Mouse (Mus musculus): Measurements from ENCODE around the gene Krt4. TPM values are rescaled to one million over a fixed set of nuclear protein-coding genes. Genes with fewer than 3 reads are reported as not detected.

Gene Krt4
- polyA plus RNA-seq, 1 experiment from 2014 or later, result not detected

- no peak overlapping the region for H3K9ac ChIP-seq (ENCODE audit: low read length)
- DNase-seq (ENCODE audit: low spot score) (no peak), ATAC-seq (replicated peaks; ENCODE audit: low FRiP score) (no peak)
- H3K9me3 ChIP-seq (ENCODE audit: control insufficient read depth, low read length), result no peaks in the 10 kb centered on the region
- no peaks in the 10 kb centered on the region for H3K27me3 ChIP-seq (ENCODE audit: control insufficient read depth, insufficient read depth, low read length)
- no peak overlapping the region for H3K4me3 ChIP-seq (ENCODE audit: low read depth, low read length)
- H3K36me3 ChIP-seq (ENCODE audit: control insufficient read depth, insufficient read depth, low read length), result no peaks in the 10 kb centered on the region
- no peak overlapping the region for H3K4me2 ChIP-seq (ENCODE audit: low read depth, low read length, severe bottlenecking)
- no peak overlapping the region for H3K27ac ChIP-seq (ENCODE audit: low read depth, low read length)
- WGBS, result 80% methylated on average over 8 of the region's 8 CpGs
- H3K4me1 ChIP-seq (replicated peaks; ENCODE audit: control insufficient read depth, insufficient read depth, low read length), result no peaks in the 10 kb centered on the region
Observed at GRCm38 (mm10) chr15:101941948-101942347, 17.4 kb upstream of the Krt4 start.

DNA sequence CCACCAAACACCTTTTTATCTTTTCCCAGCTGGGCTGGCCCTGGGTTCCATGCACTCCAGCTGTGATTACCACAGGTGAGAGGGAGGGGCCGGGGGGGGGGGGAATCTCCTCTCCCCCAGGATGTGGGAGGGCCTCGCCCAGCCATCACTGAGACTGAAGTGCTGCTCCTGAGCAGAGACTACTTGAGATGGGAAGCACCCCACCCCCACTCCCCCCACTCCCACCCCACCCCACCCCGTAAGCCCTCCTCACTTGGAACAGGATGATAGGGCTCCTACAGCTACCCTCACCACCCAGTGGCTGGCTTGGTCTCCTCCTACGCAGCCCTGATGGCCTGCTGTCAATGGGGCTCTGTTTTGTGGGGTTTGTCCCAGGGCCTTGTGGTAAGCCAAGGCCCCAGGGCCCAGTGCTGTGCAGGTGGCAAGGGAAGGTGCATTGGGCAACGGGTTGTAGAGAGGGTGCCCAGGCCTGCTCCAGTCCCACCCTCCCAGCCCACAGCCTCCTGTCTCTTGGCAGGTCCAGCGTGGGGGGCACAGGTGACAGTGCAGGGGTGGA, 15.8 kb upstream of the Krt4 start, which contains the start of gene Krt79:
TSS of gene Krt79 (minus strand) at position 51 of the 556 bp plus-strand sequence.
- no peak within 1 kb of the TSS for H3K4me3 ChIP-seq (ENCODE audit: low read depth, low read length)
- no peak within 1 kb of the TSS for H3K27ac ChIP-seq (ENCODE audit: low read depth, low read length)
- DNase-seq (ENCODE audit: low spot score), result no peak
- H3K36me3 ChIP-seq (ENCODE audit: control insufficient read depth, insufficient read depth, low read length), result no peaks in the 10 kb centered on the region
- no peak within 1 kb of the TSS for H3K9ac ChIP-seq (ENCODE audit: low read length)
- no peak within 1 kb of the TSS for H3K4me2 ChIP-seq (ENCODE audit: low read depth, low read length, severe bottlenecking)
- WGBS, result 66% methylated on average over 5 of the region's 6 CpGs
- H3K4me1 ChIP-seq (replicated peaks; ENCODE audit: control insufficient read depth, insufficient read depth, low read length), result no peaks in the 10 kb centered on the region
- ATAC-seq (replicated peaks; ENCODE audit: low FRiP score), result no peak
- no peaks in the 10 kb centered on the region for H3K27me3 ChIP-seq (ENCODE audit: control insufficient read depth, insufficient read depth, low read length)
- H3K9me3 ChIP-seq (ENCODE audit: control insufficient read depth, low read length), result no peaks in the 10 kb centered on the region

GRCm38 (mm10) chr15:101938600-101939308, 14.2 kb upstream of the Krt4 start:
- H3K9me3 ChIP-seq (ENCODE audit: control insufficient read depth, low read length), result no peaks in the 10 kb centered on the region
- no peak for ATAC-seq (replicated peaks; ENCODE audit: low FRiP score)
- H3K36me3 ChIP-seq (ENCODE audit: control insufficient read depth, insufficient read depth, low read length), result no peaks in the 10 kb centered on the region
- H3K4me2 ChIP-seq (ENCODE audit: low read depth, low read length, severe bottlenecking), result no peak overlapping the region
- H3K27ac ChIP-seq (ENCODE audit: low read depth, low read length), result no peak overlapping the region
- DNase-seq (ENCODE audit: low spot score), result no peak
- no peak overlapping the region for H3K9ac ChIP-seq (ENCODE audit: low read length)
- no peaks in the 10 kb centered on the region for H3K4me1 ChIP-seq (replicated peaks; ENCODE audit: control insufficient read depth, insufficient read depth, low read length)
- 90% methylated on average over 9 of the region's 9 CpGs for WGBS
- no peaks in the 10 kb centered on the region for H3K27me3 ChIP-seq (ENCODE audit: control insufficient read depth, insufficient read depth, low read length)
- no peak overlapping the region for H3K4me3 ChIP-seq (ENCODE audit: low read depth, low read length)

- ATAC-seq (replicated peaks; ENCODE audit: low FRiP score) (no peak), DNase-seq (ENCODE audit: low spot score) (no peak)
- peaks cover 8% of the 10 kb centered on the region; the same call in 1 of the 2 replicates for H3K4me1 ChIP-seq (replicated peaks; ENCODE audit: control insufficient read depth, insufficient read depth, low read length)
- no peak overlapping the region for H3K9ac ChIP-seq (ENCODE audit: low read length)
- no peak overlapping the region for H3K4me3 ChIP-seq (ENCODE audit: low read depth, low read length)
- H3K9me3 ChIP-seq (ENCODE audit: control insufficient read depth, low read length), result no peaks in the 10 kb centered on the region
- peaks cover 7% of the 10 kb centered on the region; the same call in 1 of the 2 replicates for H3K27me3 ChIP-seq (ENCODE audit: control insufficient read depth, insufficient read depth, low read length)
- H3K27ac ChIP-seq (ENCODE audit: low read depth, low read length), result no peak overlapping the region
- H3K36me3 ChIP-seq (ENCODE audit: control insufficient read depth, insufficient read depth, low read length), result no peaks in the 10 kb centered on the region
- no peak overlapping the region for H3K4me2 ChIP-seq (ENCODE audit: low read depth, low read length, severe bottlenecking)
- 73% methylated on average over 6 of the region's 6 CpGs for WGBS
Observed at GRCm38 (mm10) chr15:101933024-101933423, 8.5 kb upstream of the Krt4 start.

GRCm38 (mm10) chr15:101929666-101930065, 5.1 kb upstream of the Krt4 start:
- Histone ChIP-seq H3K36me3 (ENCODE audit: control insufficient read depth, insufficient read depth, low read length) (no peaks in the 10 kb centered on the region), H3K4me1 (replicated peaks; ENCODE audit: control insufficient read depth, insufficient read depth, low read length) (peaks cover 8% of the 10 kb centered on the region; the same call in 1 of the 2 replicates), H3K4me2 (ENCODE audit: low read depth, low read length, severe bottlenecking) (peak overlapping the region; percentile 48), H3K4me3 (ENCODE audit: low read depth, low read length) (peak overlapping the region; percentile 12; the same call in 1 of the 2 replicates), H3K27ac (ENCODE audit: low read depth, low read length) (no peak overlapping the region), H3K27me3 (ENCODE audit: control insufficient read depth, insufficient read depth, low read length) (peaks cover 7% of the 10 kb centered on the region; the same call in 1 of the 2 replicates), H3K9me3 (ENCODE audit: control insufficient read depth, low read length) (no peaks in the 10 kb centered on the region), H3K9ac (ENCODE audit: low read length) (peak overlapping the region; percentile 37)
- no peak for ATAC-seq (replicated peaks; ENCODE audit: low FRiP score)
- peak; percentile 67 for DNase-seq (ENCODE audit: low spot score)
- 2% methylated on average over 17 of the region's 17 CpGs for WGBS

- Histone ChIP-seq H3K9ac (ENCODE audit: low read length) (no peak overlapping the region), H3K4me2 (ENCODE audit: low read depth, low read length, severe bottlenecking) (no peak overlapping the region), H3K27ac (ENCODE audit: low read depth, low read length) (no peak overlapping the region), H3K4me1 (replicated peaks; ENCODE audit: control insufficient read depth, insufficient read depth, low read length) (peaks cover 8% of the 10 kb centered on the region; the same call in 1 of the 2 replicates), H3K36me3 (ENCODE audit: control insufficient read depth, insufficient read depth, low read length) (no peaks in the 10 kb centered on the region), H3K27me3 (ENCODE audit: control insufficient read depth, insufficient read depth, low read length) (peaks cover 7% of the 10 kb centered on the region; the same call in 1 of the 2 replicates), H3K4me3 (ENCODE audit: low read depth, low read length) (no peak overlapping the region), H3K9me3 (ENCODE audit: control insufficient read depth, low read length) (no peaks in the 10 kb centered on the region)
- WGBS, result 21% methylated on average over 9 of the region's 9 CpGs
- no peak for DNase-seq (ENCODE audit: low spot score)
- ATAC-seq (replicated peaks; ENCODE audit: low FRiP score), result no peak
Observed at GRCm38 (mm10) chr15:101929087-101929486, 4.6 kb upstream of the Krt4 start.

DNA sequence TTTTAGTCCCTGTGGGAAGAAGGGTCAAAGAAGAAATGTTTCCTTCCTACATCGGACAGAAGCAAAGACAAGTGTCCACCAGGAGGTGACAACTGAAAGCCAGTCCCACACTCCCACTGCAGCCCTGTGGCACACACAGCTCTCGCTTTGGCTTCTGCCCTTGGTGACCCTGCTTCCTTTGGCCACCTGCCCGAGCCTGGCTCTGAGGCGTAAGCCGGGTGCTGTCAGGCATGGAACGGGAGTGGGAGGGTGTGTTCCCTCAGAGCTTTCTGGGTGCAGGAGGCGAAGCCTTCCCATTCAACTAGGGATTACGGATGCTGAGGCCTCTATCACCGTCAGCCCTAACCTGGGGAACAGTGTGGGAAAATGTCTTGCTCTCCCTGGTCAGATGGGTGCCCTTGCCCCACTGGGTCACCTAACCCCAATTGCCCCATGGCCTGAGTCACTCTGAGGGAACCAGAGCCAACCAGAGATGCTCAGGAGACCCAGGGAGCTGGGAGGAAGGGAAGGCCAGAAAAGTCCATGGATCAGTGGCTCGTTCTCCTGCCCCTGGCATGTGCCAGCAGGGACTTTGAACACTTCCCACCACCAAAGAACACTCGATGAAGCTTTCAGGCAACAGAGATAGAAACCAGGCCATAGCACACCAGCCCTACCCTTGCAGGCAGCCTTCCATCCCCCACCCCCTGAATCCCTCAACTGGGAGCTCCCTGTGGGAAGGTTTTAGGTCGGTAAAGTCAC, 3.0 kb upstream of the Krt4 start:
- WGBS, result 62% methylated on average over 12 of the region's 12 CpGs
- H3K9ac ChIP-seq (ENCODE audit: low read length), result no peak overlapping the region

DNA sequence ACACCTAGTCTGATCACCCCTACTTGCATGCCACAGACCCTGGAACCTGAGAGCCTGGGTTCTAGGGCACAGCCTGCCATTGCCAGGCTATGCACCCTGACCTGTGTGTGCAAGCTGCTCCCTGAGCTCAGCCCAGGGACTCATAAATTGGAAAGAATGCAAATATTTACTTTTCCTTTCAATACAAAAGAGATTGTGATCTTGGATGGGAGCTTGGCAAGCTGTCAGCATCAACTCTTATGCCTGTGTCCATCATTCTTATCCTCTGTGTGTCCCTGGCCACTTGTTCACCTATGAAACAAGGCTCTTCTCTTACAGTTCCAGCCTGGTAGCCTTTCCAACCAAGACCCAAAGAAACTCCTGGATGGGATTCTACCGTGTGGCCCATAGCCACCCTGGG, 506 bp upstream of the Krt4 start:
- ATAC-seq (replicated peaks; ENCODE audit: low FRiP score), result no peak
- Histone ChIP-seq H3K9me3 (ENCODE audit: control insufficient read depth, low read length) (no peaks in the 10 kb centered on the region), H3K27me3 (ENCODE audit: control insufficient read depth, insufficient read depth, low read length) (peaks cover 3% of the 10 kb centered on the region; the same call in 1 of the 2 replicates), H3K4me3 (ENCODE audit: low read depth, low read length) (no peak overlapping the region), H3K27ac (ENCODE audit: low read depth, low read length) (no peak overlapping the region), H3K4me1 (replicated peaks; ENCODE audit: control insufficient read depth, insufficient read depth, low read length) (peaks cover 7% of the 10 kb centered on the region; the same call in 1 of the 2 replicates), H3K9ac (ENCODE audit: low read length) (no peak overlapping the region), H3K36me3 (ENCODE audit: control insufficient read depth, insufficient read depth, low read length) (no peaks in the 10 kb centered on the region), H3K4me2 (ENCODE audit: low read depth, low read length, severe bottlenecking) (no peak overlapping the region)
- no peak for DNase-seq (ENCODE audit: low spot score)
- WGBS, result 79% methylated on average over 1 of the region's 1 CpGs

More for the DNA sequence above, 3.0 kb upstream of the Krt4 start:
- Histone ChIP-seq H3K4me2 (ENCODE audit: low read depth, low read length, severe bottlenecking) (no peak overlapping the region), H3K27ac (ENCODE audit: low read depth, low read length) (no peak overlapping the region), H3K27me3 (ENCODE audit: control insufficient read depth, insufficient read depth, low read length) (peaks cover 7% of the 10 kb centered on the region; the same call in 1 of the 2 replicates), H3K4me3 (ENCODE audit: low read depth, low read length) (no peak overlapping the region), H3K4me1 (replicated peaks; ENCODE audit: control insufficient read depth, insufficient read depth, low read length) (peaks cover 8% of the 10 kb centered on the region; the same call in 1 of the 2 replicates), H3K9me3 (ENCODE audit: control insufficient read depth, low read length) (no peaks in the 10 kb centered on the region), H3K36me3 (ENCODE audit: control insufficient read depth, insufficient read depth, low read length) (no peaks in the 10 kb centered on the region)
- ATAC-seq (replicated peaks; ENCODE audit: low FRiP score) (no peak), DNase-seq (ENCODE audit: low spot score) (no peak)
